Mouse (Mus musculus) CH12.LX (cell line): ENCODE measurements at regions not wholly inside any gene's neighbourhood (a gene's known extent, or its start where the extent isn't known, plus 50 kb on each side); places are given as distances from the start of the nearest gene placed in this dataset.

Experiments
- DNase-seq: peaks from one replicate; pipeline ENCODE4 v3.0.0-alpha.2; 2013; ENCODE audit errors: extremely low read depth
- H3K27ac ChIP-seq: 2 replicates; pipeline ENCODE4 v1.5.1; 2012; ENCODE audit warnings: low read depth, mild to moderate bottlenecking, control low read depth, moderate library complexity; ENCODE audit not compliant: insufficient read depth
- H3K27me3 ChIP-seq: replicated peaks from 2 replicates; pipeline ENCODE3; 2012; ENCODE audit warnings: inconsistent platforms
- H3K36me3 ChIP-seq, 2 experiments: replicated peaks in 1 of 2; 2 replicates each; pipeline versions ENCODE3 to v1.6.1; 2012; ENCODE audit warnings: inconsistent platforms in 1 of 2, low read length in 1 of 2, mild to moderate bottlenecking in 1 of 2, mixed read lengths in 1 of 2, moderate library complexity in 1 of 2; ENCODE audit not compliant: control insufficient read depth in 1 of 2, insufficient read depth in 1 of 2
- H3K4me1 ChIP-seq, 2 experiments: 2 replicates each; pipeline ENCODE4 v1.6.1; 2012; ENCODE audit warnings: inconsistent platforms in 1 of 2, moderate library complexity in 1 of 2; ENCODE audit not compliant: insufficient read depth in 2 of 2, control insufficient read depth in 1 of 2
- H3K4me2 ChIP-seq: 2 replicates; pipeline ENCODE4 v1.6.1; 2012; ENCODE audit warnings: low read depth, mild to moderate bottlenecking, control low read depth; ENCODE audit not compliant: poor library complexity, insufficient read depth, severe bottlenecking
- H3K4me3 ChIP-seq, 3 experiments: fragments of 150-350 bp in 1 of 3; sonication (generic) in 1 of 3; replicated peaks in 1 of 3; 2 replicates each; pipeline versions ENCODE3 to v1.5.1; 2011 to 2012; ENCODE audit warnings: low read depth in 2 of 3, low read length in 2 of 3, mild to moderate bottlenecking in 2 of 3, moderate library complexity in 2 of 3, control low read depth in 1 of 3, improper control_type of control experiment in 1 of 3, inconsistent platforms in 1 of 3, mixed read lengths in 1 of 3; ENCODE audit not compliant: poor library complexity in 1 of 3
- H3K79me2 ChIP-seq: replicated peaks from 2 replicates; pipeline ENCODE4 v1.6.1; 2012; ENCODE audit warnings: mild to moderate bottlenecking, moderate library complexity; ENCODE audit not compliant: control insufficient read depth, poor library complexity, insufficient read depth, severe bottlenecking; ENCODE audit errors: extremely low read depth
- H3K9ac ChIP-seq: 2 replicates; pipeline ENCODE4 v1.6.1; 2012; ENCODE audit warnings: low read depth, mild to moderate bottlenecking, control low read depth, moderate library complexity; ENCODE audit not compliant: insufficient read depth
- H3K9me3 ChIP-seq: replicated peaks from 2 replicates; pipeline ENCODE3; 2012; ENCODE audit warnings: low read length, inconsistent platforms, mixed read lengths
- BHLHE40 ChIP-seq: IDR thresholded peaks from 2 replicates; pipeline ENCODE4 v1.6.1; 2011; ENCODE audit warnings: mild to moderate bottlenecking, low read depth, low read length, improper control_type of control experiment
- CHD1 ChIP-seq: IDR thresholded peaks from 2 replicates; pipeline ENCODE4 v1.6.1; 2012; ENCODE audit warnings: low read depth, low read length, improper control_type of control experiment, inconsistent platforms
- CHD2 ChIP-seq: IDR thresholded peaks from 2 replicates; pipeline ENCODE4 v1.6.1; 2011; ENCODE audit warnings: low read length, improper control_type of control experiment
- CTCF ChIP-seq, 2 experiments: IDR thresholded peaks in 1 of 2; conservative IDR thresholded peaks in 1 of 2; 2 replicates each; pipeline ENCODE4 v1.5.1; 2011 to 2012; ENCODE audit warnings: low read depth in 2 of 2, low read length in 2 of 2, improper control_type of control experiment in 1 of 2, inconsistent platforms in 1 of 2, mild to moderate bottlenecking in 1 of 2, moderate library complexity in 1 of 2
- E2F4 ChIP-seq: IDR thresholded peaks from 2 replicates; pipeline ENCODE4 v1.6.1; 2011; ENCODE audit warnings: low read depth, low read length, improper control_type of control experiment; ENCODE audit not compliant: insufficient replicate concordance
- ELF1 ChIP-seq: IDR thresholded peaks from 2 replicates; pipeline ENCODE4 v1.6.1; 2014; ENCODE audit warnings: low read depth, mild to moderate bottlenecking, inconsistent platforms, low read length, improper control_type of control experiment
- EP300 ChIP-seq: IDR thresholded peaks from 2 replicates; pipeline ENCODE4 v1.6.1; 2011; ENCODE audit warnings: low read length, improper control_type of control experiment
- ETS1 ChIP-seq: conservative IDR thresholded peaks from 2 replicates; pipeline ENCODE4 v1.6.1; 2012; ENCODE audit warnings: low read depth, mild to moderate bottlenecking, inconsistent platforms, low read length, improper control_type of control experiment, moderate library complexity
- GABPA ChIP-seq: IDR thresholded peaks from 2 replicates; pipeline ENCODE4 v1.6.1; 2012; ENCODE audit warnings: low read depth, low read length, improper control_type of control experiment, inconsistent platforms; ENCODE audit not compliant: insufficient replicate concordance
- HCFC1 ChIP-seq: IDR thresholded peaks from 2 replicates; pipeline ENCODE4 v1.6.1; 2012; ENCODE audit warnings: low read depth, mild to moderate bottlenecking, inconsistent platforms, low read length, improper control_type of control experiment
- IRF4 ChIP-seq: IDR thresholded peaks from 2 replicates; pipeline ENCODE4 v1.6.1; 2014; ENCODE audit warnings: low read depth, mild to moderate bottlenecking, inconsistent platforms, low read length, improper control_type of control experiment
- JUN ChIP-seq: IDR thresholded peaks from 2 replicates; pipeline ENCODE4 v1.6.1; 2011; ENCODE audit warnings: low read depth, mild to moderate bottlenecking, low read length, improper control_type of control experiment, moderate library complexity; ENCODE audit not compliant: insufficient read depth
- JUND ChIP-seq: conservative IDR thresholded peaks from 2 replicates; pipeline ENCODE4 v1.6.1; 2011; ENCODE audit warnings: low read depth, low read length, improper control_type of control experiment
- KAT2A ChIP-seq: IDR thresholded peaks from 2 replicates; pipeline ENCODE4 v1.6.1; 2012; ENCODE audit warnings: low read length, improper control_type of control experiment, inconsistent platforms; ENCODE audit not compliant: insufficient replicate concordance
- MAFK ChIP-seq: IDR thresholded peaks from 2 replicates; pipeline ENCODE4 v1.6.1; 2011; ENCODE audit warnings: low read length, improper control_type of control experiment; ENCODE audit not compliant: insufficient replicate concordance
- MAX ChIP-seq: IDR thresholded peaks from 2 replicates; pipeline ENCODE4 v1.6.1; 2011; ENCODE audit warnings: low read length, improper control_type of control experiment
- MAZ ChIP-seq: IDR thresholded peaks from 2 replicates; pipeline ENCODE4 v1.6.1; 2012; ENCODE audit warnings: low read depth, mild to moderate bottlenecking, inconsistent platforms, low read length, improper control_type of control experiment, moderate library complexity
- MEF2A ChIP-seq: IDR thresholded peaks from 2 replicates; pipeline ENCODE4 v1.6.1; 2014; ENCODE audit warnings: low read depth, mild to moderate bottlenecking, inconsistent platforms, low read length, improper control_type of control experiment, borderline replicate concordance
- MXI1 ChIP-seq: IDR thresholded peaks from 2 replicates; pipeline ENCODE4 v1.6.1; 2011; ENCODE audit warnings: mild to moderate bottlenecking, low read depth, low read length, improper control_type of control experiment
- MYC ChIP-seq: IDR thresholded peaks from 2 replicates; pipeline ENCODE4 v1.6.1; 2011; ENCODE audit warnings: low read depth, mild to moderate bottlenecking, improper control_type of control experiment, low read length
- NELFE ChIP-seq: IDR thresholded peaks from 2 replicates; pipeline ENCODE4 v1.6.1; 2011; ENCODE audit warnings: low read depth, low read length, improper control_type of control experiment
- NRF1 ChIP-seq: IDR thresholded peaks from 2 replicates; pipeline ENCODE4 v1.6.1; 2014; ENCODE audit warnings: low read depth, mild to moderate bottlenecking, inconsistent platforms, low read length, improper control_type of control experiment, moderate library complexity
- PAX5 ChIP-seq: IDR thresholded peaks from 2 replicates; pipeline ENCODE4 v1.6.1; 2012; ENCODE audit warnings: low read length, inconsistent platforms, mixed read lengths
- POLR2A ChIP-seq: IDR thresholded peaks from 2 replicates; pipeline ENCODE4 v1.6.1; 2011; ENCODE audit warnings: low read depth, mild to moderate bottlenecking, improper control_type of control experiment, low read length
- POLR2AphosphoS2 ChIP-seq: IDR thresholded peaks from 2 replicates; pipeline ENCODE4 v1.6.1; 2011; ENCODE audit warnings: low read depth, low read length, improper control_type of control experiment
- RAD21 ChIP-seq: IDR thresholded peaks from 2 replicates; pipeline ENCODE4 v1.6.1; 2011; ENCODE audit warnings: low read depth, mild to moderate bottlenecking, low read length, improper control_type of control experiment, moderate library complexity
- RCOR1 ChIP-seq: conservative IDR thresholded peaks from 2 replicates; pipeline ENCODE4 v1.6.1; 2012; ENCODE audit warnings: low read depth, mild to moderate bottlenecking, inconsistent platforms, low read length, improper control_type of control experiment
- SIN3A ChIP-seq: IDR thresholded peaks from 2 replicates; pipeline ENCODE4 v1.6.1; 2012; ENCODE audit warnings: low read length, improper control_type of control experiment, inconsistent platforms
- SMC3 ChIP-seq: IDR thresholded peaks from 2 replicates; pipeline ENCODE4 v1.6.1; 2011; ENCODE audit warnings: low read depth, low read length, improper control_type of control experiment
- TBP ChIP-seq: conservative IDR thresholded peaks from 2 replicates; pipeline ENCODE4 v1.6.1; 2011; ENCODE audit warnings: low read depth, low read length, improper control_type of control experiment
- TCF12 ChIP-seq: IDR thresholded peaks from 2 replicates; pipeline ENCODE4 v1.6.1; 2014; ENCODE audit warnings: low read depth, mild to moderate bottlenecking, inconsistent platforms, low read length, improper control_type of control experiment
- UBTF ChIP-seq: IDR thresholded peaks from 2 replicates; pipeline ENCODE4 v1.6.1; 2012; ENCODE audit warnings: low read depth, mild to moderate bottlenecking, inconsistent platforms, low read length, improper control_type of control experiment, moderate library complexity
- USF1 ChIP-seq: IDR thresholded peaks from 2 replicates; pipeline ENCODE4 v1.6.1; 2014; ENCODE audit warnings: low read depth, mild to moderate bottlenecking, inconsistent platforms, low read length, improper control_type of control experiment
- USF2 ChIP-seq: conservative IDR thresholded peaks from 2 replicates; pipeline ENCODE4 v1.6.1; 2011; ENCODE audit warnings: low read depth, low read length, improper control_type of control experiment
- ZC3H11A ChIP-seq: IDR thresholded peaks from 2 replicates; pipeline ENCODE4 v1.6.1; 2012; ENCODE audit warnings: low read depth, mild to moderate bottlenecking, inconsistent platforms, low read length, improper control_type of control experiment
- ZKSCAN1 ChIP-seq: IDR thresholded peaks from 2 replicates; pipeline ENCODE4 v1.6.1; 2012; ENCODE audit warnings: low read depth, inconsistent platforms, low read length, improper control_type of control experiment, borderline replicate concordance
- ZMIZ1 ChIP-seq: IDR thresholded peaks from 2 replicates; pipeline ENCODE4 v1.6.1; 2012; ENCODE audit warnings: low read depth, mild to moderate bottlenecking, inconsistent platforms, low read length, improper control_type of control experiment
- ZNF384 ChIP-seq: IDR thresholded peaks from 2 replicates; pipeline ENCODE4 v1.6.1; 2012; ENCODE audit warnings: low read depth, low read length, improper control_type of control experiment, inconsistent platforms
- dilution Hi-C: fragments of 300-500 bp; cut with MboI; formaldehyde crosslinking; loops from 2 replicates; pipeline ENCODE4 v1.14.3; 2020; ENCODE audit warnings: low sequenced_read_pairs; ENCODE audit not compliant: extremely low pct_unique_long_range_greater_than_20kb, extremely low pct_ligation_motif_present
- in situ Hi-C: fragments of 300-500 bp; cut with MboI; formaldehyde crosslinking; loops from 3 replicates; pipeline ENCODE4 v1.14.3; 2019; ENCODE audit warnings: low sequenced_read_pairs, low pct_ligation_motif_present, low pct_unique_long_range_greater_than_20kb, mixed read lengths

- in situ Hi-C loops: no loop called here
- peak overlapping the region; percentile 38 for H3K4me2 ChIP-seq
- peak; percentile 72 for DNase-seq
- H3K9me3 ChIP-seq: no peaks in the 10 kb centered on the region
- no peaks in the 10 kb centered on the region for H3K79me2 ChIP-seq
- H3K4me1 ChIP-seq: peaks cover 17 to 55% of the 10 kb centered on the region in 2 experiments
- H3K27ac ChIP-seq: peak overlapping the region; percentile 70
- H3K27me3 ChIP-seq: no peaks in the 10 kb centered on the region
- no peak for TF ChIP-seq JUND
- TF ChIP-seq ZMIZ1: peak; percentile 26; the same call in 1 of the 2 replicates
- TF ChIP-seq POLR2AphosphoS2: no peak
- TF ChIP-seq MAFK: 0 out of 2 replicates have a peak, but pooled peaks have one; percentile 27
- TF ChIP-seq TBP: peak; percentile 71; the same call in 1 of the 2 replicates
- TF ChIP-seq ELF1: peak; percentile 80
- TF ChIP-seq UBTF: no peak
- no peak for TF ChIP-seq ZNF384
- TF ChIP-seq E2F4: no peak
- peak; percentile 71 for TF ChIP-seq POLR2A
- TF ChIP-seq HCFC1: peak; percentile 55; the same call in 1 of the 2 replicates
- no peak for TF ChIP-seq RCOR1
- TF ChIP-seq RAD21: no peak; the same call in 1 of the 2 replicates
- no peak for TF ChIP-seq USF1
- TF ChIP-seq ZC3H11A: no peak
- peak; percentile 80 for TF ChIP-seq IRF4
- TF ChIP-seq TCF12: peak; percentile 78; the same call in 1 of the 2 replicates
- 0 out of 2 replicates have a peak, but pooled peaks have one; percentile 32 for TF ChIP-seq CHD1
- TF ChIP-seq MXI1: no peak
- no peak for TF ChIP-seq JUN
- TF ChIP-seq ETS1: peak; percentile 51; the same call in 1 of the 2 replicates
- TF ChIP-seq BHLHE40: no peak
- TF ChIP-seq MAZ: no peak; the same call in 1 of the 2 replicates
- no peak for TF ChIP-seq NRF1
- peak; percentile 75 for TF ChIP-seq EP300
- no peak for TF ChIP-seq PAX5
- no peak; the same call in 1 of the 2 replicates for TF ChIP-seq NELFE
- peak; percentile 17 for TF ChIP-seq SMC3
- TF ChIP-seq SIN3A: peak; percentile 43; the same call in 1 of the 2 replicates
- TF ChIP-seq ZKSCAN1: no peak
- 0 out of 2 replicates have a peak, but pooled peaks have one; percentile 34 for TF ChIP-seq MYC
- TF ChIP-seq CTCF (conservative IDR thresholded peaks at IDR 0.05 in 1 of 2, IDR thresholded peaks at IDR 0.05 in 1 of 2; ENCODE audit: low read depth in 2 of 2, low read length in 2 of 2): no peak
- TF ChIP-seq CHD2: no peak
- TF ChIP-seq MEF2A: peak; percentile 56; the same call in 1 of the 2 replicates
- TF ChIP-seq USF2: no peak
- no peak for TF ChIP-seq GABPA
- peak; percentile 44; the same call in 1 of the 2 replicates for TF ChIP-seq MAX
- TF ChIP-seq KAT2A: no peak
- H3K4me3 ChIP-seq: peak overlapping the region; percentile 7 to 26 (median 13)
- H3K36me3 ChIP-seq: no peaks in the 10 kb centered on the region
- H3K9ac ChIP-seq: peak overlapping the region; percentile 33
- dilution Hi-C loops: no loop called here
Measured at GRCm38 (mm10) chr16:30873493-30874211, 207.6 kb downstream of the Xxylt1 start.
